ENCODE assay signal across 8 mouse cellular contexts in genomic region chr14:119008031-119008590, GRCm38 (mm10).
DNase-seq lines count a peak whose midpoint lies in the region; ATAC-seq lines count a peak whose summit lies in the region.

No protein-coding gene starts in this region.

- ATAC-seq in kidney, embryonic 16.5 days (ENCODE audit: low FRiP score, low TSS enrichment) = no peak
- no peak for ATAC-seq in embryonic facial prominence, embryonic 11.5 days (replicated peaks; ENCODE audit: insufficient number of reproducible peaks, low FRiP score, low TSS enrichment, low read depth)
- ATAC-seq in intestine, embryonic 15.5 days = 0 out of 2 replicates have a peak, but pooled peaks have one; percentile 5

- DNase-seq in kidney, postnatal 10 days = no peak
- DNase-seq in embryonic facial prominence, embryonic 11.5 days (ENCODE audit: low spot score) = peak; percentile 4
- peak; percentile 61 for DNase-seq in naive thymus-derived CD4-positive, alpha-beta T cell, adult 2 months (ENCODE audit: low read depth)
- no peak for DNase-seq in gastrocnemius, adult 18-20 months (ENCODE audit: low spot score)
- no peak for DNase-seq in layer of hippocampus, adult 9-11 months
- no peak for DNase-seq in layer of hippocampus, adult 18-20 months (ENCODE audit: low spot score in 2 of 2)

- peak overlapping the region; percentile 64 for H3K27ac ChIP-seq in kidney, embryonic 16.5 days (ENCODE audit: low read length)
- no peak overlapping the region for H3K27ac ChIP-seq in embryonic facial prominence, embryonic 11.5 days (replicated peaks; ENCODE audit: low read depth, low read length)
- 0 out of 2 replicates have a peak overlapping the region, but pooled peaks have one; percentile 48 for H3K27ac ChIP-seq in intestine, embryonic 15.5 days

- 55% methylated on average over 7 of the region's 7 CpGs for WGBS in kidney, embryonic 16.5 days
- 47% methylated on average over 7 of the region's 7 CpGs for WGBS in embryonic facial prominence, embryonic 11.5 days
- WGBS in intestine, embryonic 15.5 days = 48% methylated on average over 7 of the region's 7 CpGs

- H3K9ac ChIP-seq in kidney, embryonic 16.5 days (replicated peaks; ENCODE audit: low read length) = peak overlapping the region; percentile 60
- no peak overlapping the region for H3K9ac ChIP-seq in embryonic facial prominence, embryonic 11.5 days (replicated peaks; ENCODE audit: low read length)
- H3K9ac ChIP-seq in intestine, embryonic 15.5 days = no peak overlapping the region

- H3K9me3 ChIP-seq in kidney, embryonic 16.5 days (ENCODE audit: low read length) = no peaks in the 10 kb centered on the region
- H3K9me3 ChIP-seq in embryonic facial prominence, embryonic 11.5 days (replicated peaks; ENCODE audit: control insufficient read depth, low read length) = no peaks in the 10 kb centered on the region
- no peaks in the 10 kb centered on the region for H3K9me3 ChIP-seq in intestine, embryonic 15.5 days

- H3K4me1 ChIP-seq in kidney, embryonic 16.5 days (ENCODE audit: insufficient read depth, low read length) = peaks cover 6% of the 10 kb centered on the region; the same call in 1 of the 2 replicates
- no peaks in the 10 kb centered on the region for H3K4me1 ChIP-seq in embryonic facial prominence, embryonic 11.5 days (ENCODE audit: control insufficient read depth, insufficient read depth, low read length)
- H3K4me1 ChIP-seq in intestine, embryonic 15.5 days (replicated peaks) = 0 out of 2 replicates have a peak, but pooled peaks cover 2% of the 10 kb centered on the region

- H3K36me3 ChIP-seq in kidney, embryonic 16.5 days (ENCODE audit: insufficient read depth, low read length) = peaks cover 11% of the 10 kb centered on the region
- no peaks in the 10 kb centered on the region for H3K36me3 ChIP-seq in embryonic facial prominence, embryonic 11.5 days (replicated peaks; ENCODE audit: control insufficient read depth, insufficient read depth, low read depth, low read length)
- no peaks in the 10 kb centered on the region for H3K36me3 ChIP-seq in intestine, embryonic 15.5 days

- H3K4me3 ChIP-seq in kidney, embryonic 16.5 days (ENCODE audit: low read length) = peak overlapping the region; percentile 49
- peak overlapping the region; percentile 43 for H3K4me3 ChIP-seq in embryonic facial prominence, embryonic 11.5 days (ENCODE audit: low read depth, low read length)
- H3K4me3 ChIP-seq in intestine, embryonic 15.5 days (replicated peaks) = peak overlapping the region; percentile 46

- H3K4me2 ChIP-seq in kidney, embryonic 16.5 days (replicated peaks; ENCODE audit: low read depth, low read length) = peak overlapping the region; percentile 62
- H3K4me2 ChIP-seq in embryonic facial prominence, embryonic 11.5 days (ENCODE audit: low read depth, low read length) = peak overlapping the region; percentile 44; the same call in 1 of the 2 replicates
- peak overlapping the region; percentile 78 for H3K4me2 ChIP-seq in intestine, embryonic 15.5 days (replicated peaks)

- H3K27me3 ChIP-seq in kidney, embryonic 16.5 days (ENCODE audit: insufficient read depth, low read length) = no peaks in the 10 kb centered on the region
- H3K27me3 ChIP-seq in embryonic facial prominence, embryonic 11.5 days (ENCODE audit: control insufficient read depth, insufficient read depth, low read length) = no peaks in the 10 kb centered on the region
- H3K27me3 ChIP-seq in intestine, embryonic 15.5 days (replicated peaks) = no peaks in the 10 kb centered on the region

Comparison
In these comparisons a context has a peak if more than half of its experiments do, and no peak if none do; other contexts are left out.
1. DNase-seq: peak in embryonic facial prominence, embryonic 11.5 days (single experiment) and naive thymus-derived CD4-positive, alpha-beta T cell, adult 2 months (single experiment); none in kidney, postnatal 10 days (single experiment), gastrocnemius, adult 18-20 months (single experiment), layer of hippocampus, adult 9-11 months (single experiment) and layer of hippocampus, adult 18-20 months (0 of 2).
2. Peak in every context shown above with its lines, with median percentiles within 50 percentile points of each other: H3K4me2 ChIP-seq and H3K4me3 ChIP-seq.